Mouse (Mus musculus) ES-CJ7 (cell line): Measurements from ENCODE around the gene Pacsin2.
"Not testable (repeated sequence)": the region's sequence is repeated elsewhere in the genome, so short reads cannot be mapped to it uniquely, and the experiment has no call there.

Source experiments
- DNase-seq: peaks from one replicate; pipeline ENCODE4 v3.0.0; 2011; ENCODE audit warnings: low read depth, low spot score

The Pacsin2 gene

GRCm38 (mm10) chr15:83423589-83424384 is 40.6 kb downstream of the Pacsin2 start:
- DNase-seq: no peak

GRCm38 (mm10) chr15:83422299-83422981 is 42.0 kb downstream of the Pacsin2 start:
- DNase-seq: no peak

- no peak for DNase-seq
Observed at GRCm38 (mm10) chr15:83419562-83419961, 44.8 kb downstream of the Pacsin2 start.

- DNase-seq: no peak
Observed at GRCm38 (mm10) chr15:83418685-83419084, 45.7 kb downstream of the Pacsin2 start.

GRCm38 (mm10) chr15:83417916-83418315 is 46.5 kb downstream of the Pacsin2 start:
- DNase-seq: no peak

GRCm38 (mm10) chr15:83417407-83417806 is 47.0 kb downstream of the Pacsin2 start:
- no peak for DNase-seq

GRCm38 (mm10) chr15:83415391-83415790 is 49.0 kb downstream of the Pacsin2 start:
- DNase-seq: no peak

- DNase-seq: no peak
Observed at GRCm38 (mm10) chr15:83411616-83412015, 52.8 kb downstream of the Pacsin2 start.

- no peak for DNase-seq
Observed at GRCm38 (mm10) chr15:83410735-83411134, 53.7 kb downstream of the Pacsin2 start.

GRCm38 (mm10) chr15:83410270-83410669 is 54.1 kb downstream of the Pacsin2 start:
- no peak for DNase-seq

GRCm38 (mm10) chr15:83408692-83409442 is 55.5 kb downstream of the Pacsin2 start:
- no peak for DNase-seq

GRCm38 (mm10) chr15:83408216-83408615 is 56.2 kb downstream of the Pacsin2 start:
- no peak for DNase-seq

GRCm38 (mm10) chr15:83407502-83407901 is 56.9 kb downstream of the Pacsin2 start:
- DNase-seq: no peak

GRCm38 (mm10) chr15:83405866-83406265 is 58.5 kb downstream of the Pacsin2 start:
- not testable (repeated sequence) for DNase-seq

- no peak for DNase-seq
Observed at GRCm38 (mm10) chr15:83404008-83404407, 60.4 kb downstream of the Pacsin2 start.

GRCm38 (mm10) chr15:83403016-83403415 is 61.4 kb downstream of the Pacsin2 start:
- peak; percentile 37 for DNase-seq

- no peak for DNase-seq
Observed at GRCm38 (mm10) chr15:83392722-83393121, 71.7 kb downstream of the Pacsin2 start.

GRCm38 (mm10) chr15:83387911-83388310 is 76.5 kb downstream of the Pacsin2 start:
- no peak for DNase-seq

GRCm38 (mm10) chr15:83383633-83384032 is 80.8 kb downstream of the Pacsin2 start:
- DNase-seq: no peak

GRCm38 (mm10) chr15:83383136-83383535 is 81.3 kb downstream of the Pacsin2 start:
- DNase-seq: no peak

GRCm38 (mm10) chr15:83382467-83382866 is 81.9 kb downstream of the Pacsin2 start:
- DNase-seq: no peak

- no peak for DNase-seq
Observed at GRCm38 (mm10) chr15:83377153-83377552, 87.3 kb downstream of the Pacsin2 start.
